Mouse (Mus musculus) kidney, postnatal 36 days (tissue): Measurements from ENCODE around the gene Mindy4.

Experiments
- DNase-seq, 2 experiments: peaks; one replicate each; pipeline ENCODE4 v3.0.0; 2021 to 2022; ENCODE audit warnings: mixed read lengths in 2 of 2

The Mindy4 gene

DNA sequence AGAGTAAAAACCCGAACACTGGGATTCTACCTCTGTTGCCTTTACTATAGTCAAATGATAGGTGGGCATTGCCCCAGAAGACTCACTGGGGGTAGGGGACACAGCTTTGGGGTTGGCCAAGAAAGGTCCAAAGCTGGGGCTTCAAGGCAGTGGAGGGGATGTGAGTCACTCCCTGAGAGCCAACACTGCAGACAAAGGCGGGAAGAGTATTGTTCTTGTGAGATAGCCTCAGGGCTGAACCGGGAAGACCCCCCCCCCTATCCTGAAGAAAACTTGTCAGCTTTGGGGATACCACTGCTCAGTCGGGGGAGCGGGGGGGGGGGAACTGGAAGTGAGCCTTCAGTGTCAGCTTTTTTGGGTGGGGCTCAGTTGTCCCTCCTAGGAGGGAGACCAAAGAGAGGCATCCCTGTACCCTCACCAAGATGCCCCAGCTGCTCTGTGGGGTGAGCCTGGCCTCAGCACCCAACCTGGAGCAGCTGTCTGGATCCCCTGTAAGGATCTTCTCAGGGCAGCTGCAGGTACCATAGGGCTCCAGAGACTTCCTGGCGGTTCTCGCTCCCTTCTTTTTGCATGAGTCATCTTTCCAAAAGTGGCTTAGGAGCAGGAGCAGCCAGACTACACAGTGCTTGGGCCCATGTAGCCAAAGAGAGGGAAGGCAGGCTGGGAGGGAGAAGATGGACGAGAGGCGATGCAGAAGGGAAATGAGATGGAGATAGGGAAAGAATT is 141.3 kb downstream of the Mindy4 start:
- DNase-seq, result no peak

DNA sequence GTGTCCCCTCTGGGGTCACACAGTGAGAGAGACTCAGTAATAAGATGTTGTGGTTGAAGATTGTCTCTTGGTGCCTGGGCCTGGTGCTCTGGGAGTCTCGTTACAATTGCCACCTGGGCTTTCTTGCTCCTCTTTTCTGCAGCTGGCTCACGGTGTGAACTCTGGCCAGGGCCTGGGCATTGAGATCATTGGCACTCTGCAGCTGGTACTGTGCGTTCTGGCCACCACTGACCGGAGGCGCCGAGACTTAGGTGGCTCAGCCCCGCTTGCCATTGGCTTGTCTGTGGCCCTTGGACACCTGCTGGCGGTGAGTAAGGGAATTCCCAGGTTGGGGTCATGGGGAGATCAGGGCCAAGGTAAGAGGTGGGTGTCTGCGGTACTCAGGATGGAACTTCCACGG is 142.1 kb downstream of the Mindy4 start:
- DNase-seq, result peak in 1 of 2 experiments; percentile 54

DNA sequence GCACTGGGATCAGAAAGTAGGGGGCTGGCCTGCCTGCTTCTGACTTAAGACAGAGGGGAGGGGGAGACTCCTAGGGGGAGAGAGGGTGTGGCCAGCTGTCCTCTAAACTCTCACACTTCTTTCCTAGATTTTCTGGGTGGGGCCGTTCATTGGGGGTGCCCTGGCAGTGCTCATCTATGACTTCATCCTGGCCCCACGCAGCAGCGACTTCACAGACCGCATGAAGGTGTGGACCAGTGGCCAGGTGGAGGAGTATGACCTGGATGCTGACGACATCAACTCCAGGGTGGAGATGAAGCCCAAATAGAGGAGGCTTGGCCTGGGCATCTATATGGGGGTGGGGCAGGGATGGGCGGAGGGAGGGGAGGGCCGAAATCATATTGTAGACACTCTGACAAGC is 143.3 kb downstream of the Mindy4 start:
- DNase-seq, result no peak

DNA sequence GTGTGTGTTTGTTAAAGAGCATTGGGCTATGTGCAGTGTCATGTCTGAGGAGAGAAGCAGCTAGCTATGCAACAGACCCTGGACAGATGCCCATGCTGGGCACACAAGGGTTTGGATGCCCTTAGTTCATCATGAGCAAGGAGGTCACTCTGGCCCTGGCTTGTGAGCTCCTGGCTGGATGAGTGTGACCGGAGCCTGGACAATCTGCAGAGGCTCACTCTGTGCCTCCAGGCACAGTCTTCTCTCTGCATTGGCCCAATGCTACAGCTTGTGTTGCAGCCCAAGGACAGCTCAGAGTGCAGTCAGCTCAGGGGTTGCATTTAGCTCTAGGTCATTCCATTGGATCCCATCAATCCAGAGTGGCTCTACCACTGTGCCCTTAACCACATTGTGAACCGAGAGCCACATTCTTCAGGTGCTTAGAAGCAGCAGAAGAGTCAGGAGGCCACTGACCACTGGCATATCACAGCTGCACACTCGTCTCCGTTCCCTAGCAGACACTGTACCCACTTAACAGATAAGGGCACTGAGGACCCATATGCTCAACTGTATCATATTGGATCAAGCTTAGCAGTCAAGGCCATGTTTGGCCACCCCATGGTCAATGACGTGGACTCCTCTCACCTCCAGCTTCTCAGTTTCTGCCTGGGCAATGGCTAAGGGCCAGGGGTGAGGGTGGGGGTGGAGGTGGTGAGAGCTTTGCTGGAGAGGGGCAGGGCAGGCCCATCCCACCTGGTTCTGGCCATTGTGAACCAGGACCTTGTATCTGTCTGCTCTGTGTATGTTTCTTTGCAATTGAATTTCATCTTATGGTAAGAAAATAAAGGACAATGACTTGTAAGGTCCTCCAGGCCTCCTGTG is 144.8 kb downstream of the Mindy4 start:
- peak in 1 of 2 experiments; percentile 38 for DNase-seq

DNA sequence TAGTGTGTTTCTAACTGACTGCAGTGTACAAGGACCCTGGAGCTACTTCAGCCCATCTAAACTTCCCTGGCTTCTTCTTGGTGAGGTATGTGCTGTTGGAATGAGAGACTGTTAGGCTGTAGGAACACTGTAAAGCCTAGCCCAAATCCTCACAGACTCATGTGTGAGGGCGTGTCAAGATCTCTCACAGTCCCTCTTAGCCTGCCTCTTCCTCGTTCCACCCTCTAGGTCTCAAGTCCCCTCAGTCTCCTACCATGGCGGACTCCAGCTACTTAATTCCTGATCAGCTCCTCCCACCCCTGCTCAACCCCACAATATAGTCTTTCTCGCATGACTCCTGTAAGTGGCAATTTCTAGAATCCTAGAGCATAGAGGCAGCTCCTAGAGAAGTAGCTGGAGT is 146.0 kb downstream of the Mindy4 start:
- DNase-seq, result no peak

DNA sequence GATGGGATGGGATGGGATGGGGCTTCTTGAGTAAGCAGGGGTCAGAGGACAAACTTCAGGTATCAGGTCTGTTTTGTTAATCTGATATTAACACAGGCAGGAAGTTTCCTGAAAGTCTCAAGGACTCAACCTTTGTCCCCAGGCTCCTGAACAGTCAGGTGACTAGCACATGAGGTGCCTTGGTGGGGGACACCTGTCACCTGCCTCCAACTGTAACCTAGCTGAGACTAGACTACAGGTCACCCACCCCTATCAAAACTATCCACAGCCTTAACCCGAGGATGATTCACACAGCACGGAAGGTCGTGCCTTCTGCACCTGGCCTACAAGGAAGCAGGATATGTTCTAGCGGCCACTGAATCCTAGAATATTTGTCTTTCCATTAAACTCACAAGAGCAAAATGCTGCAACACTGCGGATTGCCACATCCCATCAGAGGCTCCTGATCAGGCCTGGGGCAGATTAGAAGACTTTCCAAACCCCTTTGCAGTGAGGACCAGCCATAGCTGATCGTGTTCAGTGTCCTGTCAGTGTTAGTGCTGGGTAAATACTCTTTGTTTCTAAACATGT is 147.3 kb downstream of the Mindy4 start:
- DNase-seq, result no peak

DNA sequence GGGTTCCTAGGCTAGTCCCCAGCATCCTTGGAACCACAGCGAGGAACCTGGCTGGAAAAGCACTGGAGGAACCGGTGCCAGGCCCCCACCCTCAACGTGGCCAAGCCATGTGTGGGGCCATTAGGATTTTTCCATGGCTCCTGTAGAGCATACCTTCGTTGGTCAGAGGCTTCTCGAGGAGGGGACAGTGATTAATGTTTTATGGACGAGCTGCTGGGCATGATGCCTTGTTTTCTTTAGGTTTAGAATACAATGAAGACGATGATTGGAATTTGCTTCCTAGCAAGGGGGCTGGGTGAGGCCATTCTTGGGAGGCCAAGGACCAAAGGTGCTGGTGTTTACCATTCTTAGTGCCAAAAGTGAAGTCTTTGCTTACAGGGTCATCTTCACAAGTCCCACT is 148.5 kb downstream of the Mindy4 start:
- peak; percentile 44 to 47 for DNase-seq

DNA sequence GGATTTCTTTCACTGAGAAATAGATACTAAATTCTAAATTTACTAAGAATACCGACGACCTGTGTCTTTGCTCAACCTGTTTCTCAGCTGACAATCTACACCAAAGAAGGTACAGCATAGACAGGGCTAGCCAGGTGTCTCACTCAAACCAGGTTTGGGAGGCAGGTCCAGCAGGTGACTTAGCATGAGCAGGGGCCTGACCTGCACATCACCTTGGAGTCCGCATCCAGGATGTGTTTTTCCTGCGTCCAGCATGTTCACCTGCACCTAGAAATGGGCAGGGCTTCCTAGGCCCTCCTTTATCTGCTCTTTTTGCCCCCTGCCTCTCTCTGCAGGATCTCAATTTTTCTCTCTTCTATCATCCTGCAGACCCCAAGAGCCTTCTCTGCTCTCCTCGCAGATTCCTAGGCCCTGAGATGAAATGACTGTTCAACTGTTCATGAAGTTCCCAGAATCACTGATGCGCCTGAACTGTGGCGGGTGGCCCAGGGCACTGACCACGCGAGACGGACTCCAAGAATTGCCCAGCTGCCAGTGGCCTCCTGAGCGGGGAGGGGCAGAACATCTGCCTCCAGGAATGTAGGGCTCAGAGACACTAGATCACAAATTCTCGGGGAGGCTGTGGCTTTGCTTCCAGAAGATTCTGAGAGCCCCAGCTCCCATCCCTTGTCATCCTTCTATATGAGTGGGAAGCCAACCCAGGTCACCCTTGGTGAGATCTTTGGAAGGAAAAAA is 150.7 kb downstream of the Mindy4 start:
- peak in 1 of 2 experiments; percentile 59 for DNase-seq

DNA sequence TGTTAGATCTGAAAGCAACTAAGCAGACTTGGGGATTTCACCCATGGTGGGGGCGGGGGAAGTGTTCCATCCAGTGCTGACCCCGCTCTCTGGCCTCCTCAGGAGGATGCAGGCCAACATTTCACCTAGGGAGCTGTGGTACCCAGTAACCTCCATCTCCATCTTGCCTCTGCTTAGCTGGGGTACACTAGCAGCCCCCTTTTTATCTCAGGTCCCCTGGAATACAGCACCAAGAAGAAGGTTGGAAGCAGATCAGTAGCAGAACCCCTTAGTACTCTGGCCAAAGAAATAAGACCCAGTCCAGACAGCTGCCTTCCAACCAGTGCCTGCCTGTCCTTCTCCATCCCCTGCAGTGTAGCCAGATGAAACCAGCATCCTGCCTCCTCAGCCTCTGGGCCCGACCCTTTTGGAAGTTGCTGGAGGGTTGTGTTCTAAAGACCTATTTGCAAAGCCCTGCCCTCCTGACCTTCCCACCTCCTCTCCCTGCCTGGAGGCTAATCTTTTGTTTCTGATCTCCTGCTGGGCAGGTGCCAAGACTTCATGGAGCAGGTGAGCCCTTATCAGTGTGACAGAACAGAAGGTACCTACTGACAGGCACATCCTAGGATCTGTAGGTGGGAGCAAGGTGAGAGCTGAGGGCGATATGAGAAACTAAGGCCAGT is 151.4 kb downstream of the Mindy4 start:
- no peak for DNase-seq

DNA sequence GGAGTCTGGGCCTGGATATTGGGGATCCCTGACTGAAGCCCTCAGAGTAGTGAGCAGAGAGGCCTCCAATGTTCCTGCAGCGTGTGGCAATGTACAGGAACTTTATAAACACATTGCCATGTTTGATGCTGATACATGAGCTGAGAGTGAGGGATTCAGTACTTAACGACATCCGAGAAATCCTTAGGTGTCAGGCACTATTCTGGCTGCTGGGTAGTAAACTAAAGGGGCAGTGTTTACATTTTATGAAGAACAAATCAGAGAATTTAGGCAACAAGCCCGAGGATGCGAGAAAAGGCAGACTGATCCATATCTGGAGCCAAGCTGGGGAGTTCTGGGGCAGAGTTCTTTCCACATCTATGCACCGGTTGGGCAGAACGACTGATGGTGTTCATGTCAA is 152.4 kb downstream of the Mindy4 start:
- no peak for DNase-seq

DNA sequence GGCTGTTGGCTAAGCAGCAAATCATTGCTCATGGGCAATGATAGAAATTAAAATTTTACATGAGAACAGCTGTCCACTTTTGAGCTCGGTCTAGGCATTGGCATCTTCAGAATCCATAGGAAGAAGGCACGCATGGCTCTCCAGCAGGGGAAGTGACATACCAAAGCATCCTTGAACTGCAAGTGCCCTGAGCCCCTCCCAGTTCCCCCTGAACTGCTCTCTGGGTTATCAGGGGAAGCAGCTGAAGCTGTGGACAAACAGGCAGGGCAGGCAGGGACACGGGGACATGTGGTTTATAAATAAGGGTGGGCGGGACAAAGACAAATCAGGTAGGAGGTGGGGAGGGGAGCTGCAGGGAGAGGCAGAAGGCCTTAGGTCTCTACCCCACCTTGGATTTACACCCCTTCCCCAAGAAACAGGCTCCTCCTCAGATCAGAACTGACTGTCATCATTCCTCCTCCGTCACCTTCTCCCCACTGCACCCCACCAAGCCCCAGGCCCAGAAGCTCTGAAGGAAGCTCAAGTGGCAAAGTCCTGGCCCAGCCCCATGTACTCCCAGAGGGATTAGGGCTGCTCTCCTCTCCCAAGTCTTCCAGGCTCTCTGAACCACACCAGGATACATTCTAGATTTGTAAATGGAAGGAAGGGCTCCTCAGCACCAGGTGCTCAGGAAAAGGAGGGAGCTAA is 153.0 kb downstream of the Mindy4 start:
- no peak for DNase-seq

DNA sequence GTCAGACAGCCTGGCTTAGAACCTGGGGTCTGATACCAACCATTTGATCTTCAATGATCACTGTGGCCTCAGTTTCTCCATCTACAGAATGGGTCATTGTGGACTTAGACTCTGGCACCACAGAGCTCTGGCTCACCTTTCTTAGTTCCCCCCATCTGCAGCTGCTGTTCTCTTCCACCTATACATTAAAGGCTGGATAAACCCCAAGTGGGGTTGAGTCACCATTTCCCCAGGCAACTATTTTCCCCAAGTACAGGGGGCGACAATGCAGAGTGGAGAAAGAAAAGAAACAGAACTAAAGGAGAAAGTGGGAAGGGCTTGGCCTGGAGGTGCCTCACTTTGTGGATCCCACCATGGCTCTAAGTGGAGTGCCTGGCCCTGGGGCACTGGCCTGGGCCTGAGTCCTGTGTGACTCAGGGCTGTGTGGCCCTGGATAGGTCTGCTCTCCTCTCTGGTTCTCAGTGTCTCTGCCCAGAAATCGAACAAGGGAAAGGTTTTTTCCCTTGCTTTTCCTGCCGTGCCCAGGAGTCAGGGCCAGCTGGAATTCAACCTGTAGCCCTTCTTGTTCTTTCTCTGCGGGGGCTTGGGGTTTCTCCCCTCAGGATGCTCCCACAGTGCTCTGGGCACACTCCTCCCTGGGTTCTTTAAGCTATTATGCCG is 153.9 kb downstream of the Mindy4 start:
- DNase-seq, result no peak

DNA sequence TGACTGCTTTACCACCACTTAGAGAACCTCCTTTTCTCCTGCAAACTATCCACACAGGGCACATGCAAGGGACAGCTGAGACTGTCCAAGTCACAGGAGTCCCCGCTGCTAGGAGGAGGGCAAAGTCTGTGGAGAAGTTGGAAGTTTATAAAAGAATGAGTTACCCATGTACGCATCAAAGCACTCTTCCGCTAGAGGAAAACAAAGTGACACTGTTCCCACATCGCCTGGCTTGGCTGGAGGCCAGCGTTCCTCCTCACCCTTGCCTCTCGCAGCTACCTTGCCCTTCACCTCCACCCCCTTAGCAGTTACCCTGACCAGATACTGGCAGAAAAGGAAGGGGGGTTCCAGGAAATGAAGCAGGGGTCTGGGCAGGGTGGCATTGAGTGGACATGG is 154.5 kb downstream of the Mindy4 start:
- DNase-seq, result peak; percentile 87 to 91

DNA sequence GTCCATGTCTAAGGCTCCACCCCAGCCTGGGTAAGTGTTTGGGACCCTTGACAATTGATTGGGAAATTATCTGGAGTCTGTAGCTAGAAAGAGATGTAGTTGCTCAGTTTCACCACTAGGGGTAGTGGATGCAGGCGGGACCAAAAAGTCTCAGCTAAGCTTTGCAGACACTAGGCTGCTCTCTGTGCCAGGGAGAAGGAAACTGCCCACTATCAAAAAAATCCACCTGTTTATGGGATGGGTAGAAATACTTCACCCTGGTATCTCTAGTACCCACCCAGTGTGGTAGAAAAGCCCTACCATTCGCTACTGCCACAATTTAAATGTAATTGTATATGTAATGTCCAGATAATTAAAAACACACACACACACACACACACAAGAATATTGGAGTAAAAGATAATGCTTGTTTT is 155.6 kb downstream of the Mindy4 start:
- no peak for DNase-seq

DNA sequence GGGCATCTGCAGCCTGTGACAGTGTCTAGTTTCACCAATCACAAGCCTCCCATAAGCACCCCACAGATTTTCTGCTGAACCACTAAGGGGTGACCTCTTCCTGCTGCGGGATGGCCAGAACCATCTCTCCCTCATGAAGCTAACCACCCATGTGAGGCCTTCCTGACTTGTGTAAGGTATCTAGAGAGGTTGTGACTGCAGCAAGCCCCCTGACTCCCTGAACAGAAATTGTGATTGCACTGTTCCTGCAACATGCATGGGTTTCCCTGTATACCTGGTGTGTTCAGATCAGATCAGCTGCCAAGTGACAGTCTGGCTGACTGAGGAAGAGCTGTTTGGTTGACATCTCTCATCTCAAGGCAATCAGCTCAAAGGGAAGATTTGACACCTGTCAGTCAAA is 159.5 kb downstream of the Mindy4 start:
- no peak for DNase-seq

DNA sequence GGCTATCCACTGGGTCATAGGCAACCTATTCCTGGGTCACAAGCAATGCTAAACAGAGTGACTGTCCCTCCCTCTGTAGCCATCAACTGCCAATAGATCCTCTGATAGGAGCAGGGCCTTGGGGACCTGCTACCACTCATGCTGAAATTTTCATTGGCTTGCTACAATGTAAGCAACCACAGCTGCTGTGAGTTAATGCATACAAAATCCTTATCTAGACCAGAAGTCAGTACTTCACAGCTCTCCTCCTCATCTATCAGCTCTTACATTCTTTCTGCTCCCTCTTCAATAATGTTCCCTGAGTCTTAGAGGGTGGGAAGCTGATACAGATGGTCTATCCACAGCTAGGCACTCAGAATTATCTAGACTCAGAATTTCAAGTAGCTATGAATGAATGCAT is 163.9 kb downstream of the Mindy4 start:
- DNase-seq, result no peak
